Mouse (Mus musculus) thymus, adult 2 months (tissue): ENCODE measurements around the gene Rpgr.

ENCODE experiments used
- CTCF ChIP-seq: fragments of 200-500 bp; IDR thresholded peaks from 2 replicates; pipeline ENCODE4 v1.5.1; 2012; ENCODE audit warnings: mild to moderate bottlenecking, control low read depth, low read length, moderate library complexity, borderline replicate concordance; ENCODE audit not compliant: control insufficient read depth, poor library complexity, insufficient read depth; ENCODE audit errors: extremely low read depth
- POLR2A ChIP-seq: fragments of 200-500 bp; IDR thresholded peaks from 2 replicates; pipeline ENCODE4 v1.6.1; 2012; ENCODE audit warnings: mild to moderate bottlenecking, low read length, control low read depth, moderate library complexity; ENCODE audit not compliant: control insufficient read depth, poor library complexity, insufficient read depth; ENCODE audit errors: extremely low read depth

DNA sequence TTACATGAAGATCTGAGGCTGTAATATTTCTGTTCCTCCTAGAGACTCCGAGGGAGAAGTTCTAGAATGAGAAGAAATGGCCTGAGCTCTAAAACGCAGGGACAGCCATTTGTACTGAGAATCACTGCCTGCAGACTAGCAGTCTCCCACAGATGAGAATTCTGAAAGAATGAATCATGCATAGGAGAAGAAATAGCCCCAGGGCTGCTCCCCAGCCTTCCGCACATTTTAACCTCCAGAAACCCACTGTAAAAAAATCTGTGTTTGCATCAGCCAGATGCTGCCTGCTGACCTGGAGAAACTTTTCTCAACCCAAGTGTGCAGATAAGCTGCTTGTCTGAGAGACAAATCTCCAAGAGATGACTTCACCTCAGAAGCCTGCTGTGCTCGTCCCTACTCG, 111.2 kb downstream of the Rpgr start:
- TF ChIP-seq POLR2A (no peak), CTCF (no peak)
